Mouse (Mus musculus): ENCODE results near the gene Gnaq. TPM values are rescaled to one million over a fixed set of nuclear protein-coding genes. Genes with fewer than 3 reads are reported as not detected.
"Not testable (repeated sequence)": the region's sequence is repeated elsewhere in the genome, so short reads cannot be mapped to it uniquely, and the experiment has no call there.

Gene Gnaq
- polyA plus RNA-seq, 1 experiment from 2014 or later: 109 TPM

GRCm38 (mm10) chr19:16150328-16150727, 17.7 kb downstream of the Gnaq start:
- ATAC-seq (replicated peaks): 0 out of 2 replicates have a peak, but pooled peaks have one; percentile 37
- H3K27me3 ChIP-seq (replicated peaks): no peaks in the 10 kb centered on the region
- H3K4me3 ChIP-seq: no peak overlapping the region
- 79% methylated on average over 7 of the region's 7 CpGs for WGBS
- peaks cover 7% of the 10 kb centered on the region; the same call in 1 of the 2 replicates for H3K4me1 ChIP-seq
- H3K36me3 ChIP-seq (replicated peaks): no peaks in the 10 kb centered on the region
- H3K27ac ChIP-seq: no peak overlapping the region
- no peaks in the 10 kb centered on the region for H3K9me3 ChIP-seq
- no peak overlapping the region for H3K9ac ChIP-seq
- no peak overlapping the region for H3K4me2 ChIP-seq

- no peaks in the 10 kb centered on the region for H3K27me3 ChIP-seq (replicated peaks)
- H3K36me3 ChIP-seq (replicated peaks): no peaks in the 10 kb centered on the region
- no peak overlapping the region for H3K27ac ChIP-seq
- WGBS: 96% methylated on average over 3 of the region's 3 CpGs
- H3K4me1 ChIP-seq: peaks cover 7% of the 10 kb centered on the region
- ATAC-seq (replicated peaks): no peak
- no peak overlapping the region for H3K4me2 ChIP-seq
- H3K9me3 ChIP-seq: no peaks in the 10 kb centered on the region
- H3K4me3 ChIP-seq: no peak overlapping the region
- H3K9ac ChIP-seq: no peak overlapping the region
Measured at GRCm38 (mm10) chr19:16153851-16154250, 21.2 kb downstream of the Gnaq start.

- H3K36me3 ChIP-seq (replicated peaks): no peaks in the 10 kb centered on the region
- no peaks in the 10 kb centered on the region for H3K27me3 ChIP-seq (replicated peaks)
- H3K9me3 ChIP-seq: no peaks in the 10 kb centered on the region
- H3K4me3 ChIP-seq: no peak overlapping the region
- peaks cover 12% of the 10 kb centered on the region for H3K4me1 ChIP-seq
- no peak overlapping the region for H3K27ac ChIP-seq
- no peak overlapping the region for H3K9ac ChIP-seq
- no peak overlapping the region for H3K4me2 ChIP-seq
- ATAC-seq (replicated peaks): no peak
Measured at GRCm38 (mm10) chr19:16154480-16154879, 21.8 kb downstream of the Gnaq start.

GRCm38 (mm10) chr19:16157120-16157519, 24.5 kb downstream of the Gnaq start:
- Histone ChIP-seq H3K9me3 (no peaks in the 10 kb centered on the region), H3K27ac (no peak overlapping the region), H3K36me3 (replicated peaks) (no peaks in the 10 kb centered on the region), H3K4me2 (no peak overlapping the region), H3K4me3 (no peak overlapping the region), H3K27me3 (replicated peaks) (no peaks in the 10 kb centered on the region), H3K4me1 (peaks cover 19% of the 10 kb centered on the region), H3K9ac (no peak overlapping the region)
- WGBS: 97% methylated on average over 7 of the region's 7 CpGs
- no peak for ATAC-seq (replicated peaks)

GRCm38 (mm10) chr19:16160759-16161158, 28.1 kb downstream of the Gnaq start:
- Histone ChIP-seq H3K27me3 (replicated peaks) (no peaks in the 10 kb centered on the region), H3K4me2 (no peak overlapping the region), H3K9me3 (no peaks in the 10 kb centered on the region), H3K36me3 (replicated peaks) (no peaks in the 10 kb centered on the region), H3K9ac (no peak overlapping the region), H3K4me1 (peaks cover 19% of the 10 kb centered on the region), H3K27ac (no peak overlapping the region), H3K4me3 (no peak overlapping the region)
- WGBS: 53% methylated on average over 2 of the region's 2 CpGs
- peak; percentile 43; the same call in 1 of the 2 replicates for ATAC-seq (replicated peaks)

GRCm38 (mm10) chr19:16161222-16161621, 28.6 kb downstream of the Gnaq start:
- no peaks in the 10 kb centered on the region for H3K27me3 ChIP-seq (replicated peaks)
- no peaks in the 10 kb centered on the region for H3K36me3 ChIP-seq (replicated peaks)
- WGBS: 60% methylated on average over 2 of the region's 2 CpGs
- H3K9ac ChIP-seq: no peak overlapping the region
- peaks cover 19% of the 10 kb centered on the region for H3K4me1 ChIP-seq
- ATAC-seq (replicated peaks): peak; percentile 41; the same call in 1 of the 2 replicates
- no peaks in the 10 kb centered on the region for H3K9me3 ChIP-seq
- no peak overlapping the region for H3K27ac ChIP-seq
- no peak overlapping the region for H3K4me3 ChIP-seq
- H3K4me2 ChIP-seq: no peak overlapping the region

- not testable (repeated sequence) for H3K4me3 ChIP-seq; H3K4me2 ChIP-seq; ATAC-seq (replicated peaks); H3K9me3 ChIP-seq; H3K27ac ChIP-seq; H3K36me3 ChIP-seq (replicated peaks); H3K27me3 ChIP-seq (replicated peaks); H3K9ac ChIP-seq
- peaks cover 36% of the 10 kb centered on the region for H3K4me1 ChIP-seq
- 94% methylated on average over 13 of the region's 13 CpGs for WGBS
Measured at GRCm38 (mm10) chr19:16164396-16164795, 31.8 kb downstream of the Gnaq start.

GRCm38 (mm10) chr19:16167185-16167584, 34.6 kb downstream of the Gnaq start:
- H3K27ac ChIP-seq: 0 out of 2 replicates have a peak overlapping the region, but pooled peaks have one; percentile 9
- no peak for ATAC-seq (replicated peaks)
- H3K4me2 ChIP-seq: no peak overlapping the region
- 81% methylated on average over 4 of the region's 4 CpGs for WGBS
- H3K9ac ChIP-seq: no peak overlapping the region
- no peaks in the 10 kb centered on the region for H3K36me3 ChIP-seq (replicated peaks)
- no peak overlapping the region for H3K4me3 ChIP-seq
- H3K4me1 ChIP-seq: peaks cover 34% of the 10 kb centered on the region
- no peaks in the 10 kb centered on the region for H3K27me3 ChIP-seq (replicated peaks)
- no peaks in the 10 kb centered on the region for H3K9me3 ChIP-seq

- H3K9ac ChIP-seq: no peak overlapping the region
- H3K4me2 ChIP-seq: no peak overlapping the region
- no peaks in the 10 kb centered on the region for H3K27me3 ChIP-seq (replicated peaks)
- H3K4me1 ChIP-seq: peaks cover 38% of the 10 kb centered on the region
- peak overlapping the region; percentile 68 for H3K27ac ChIP-seq
- WGBS: 32% methylated on average over 4 of the region's 4 CpGs
- H3K36me3 ChIP-seq (replicated peaks): no peaks in the 10 kb centered on the region
- ATAC-seq (replicated peaks): no peak
- H3K4me3 ChIP-seq: no peak overlapping the region
- H3K9me3 ChIP-seq: no peaks in the 10 kb centered on the region
Measured at GRCm38 (mm10) chr19:16168192-16168591, 35.6 kb downstream of the Gnaq start.

GRCm38 (mm10) chr19:16168653-16169198, 36.1 kb downstream of the Gnaq start:
- peak overlapping the region; percentile 68 for H3K27ac ChIP-seq
- H3K4me1 ChIP-seq: peaks cover 42% of the 10 kb centered on the region
- no peaks in the 10 kb centered on the region for H3K27me3 ChIP-seq (replicated peaks)
- peak; percentile 26; the same call in 1 of the 2 replicates for ATAC-seq (replicated peaks)
- H3K4me2 ChIP-seq: no peak overlapping the region
- H3K9me3 ChIP-seq: no peaks in the 10 kb centered on the region
- no peak overlapping the region for H3K9ac ChIP-seq
- 17% methylated on average over 4 of the region's 4 CpGs for WGBS
- H3K36me3 ChIP-seq (replicated peaks): no peaks in the 10 kb centered on the region
- no peak overlapping the region for H3K4me3 ChIP-seq

- WGBS: 83% methylated on average over 3 of the region's 3 CpGs
- Histone ChIP-seq H3K4me1 (peaks cover 47% of the 10 kb centered on the region), H3K36me3 (replicated peaks) (no peaks in the 10 kb centered on the region), H3K27me3 (replicated peaks) (no peaks in the 10 kb centered on the region), H3K4me2 (no peak overlapping the region), H3K4me3 (no peak overlapping the region), H3K9me3 (no peaks in the 10 kb centered on the region), H3K9ac (no peak overlapping the region), H3K27ac (no peak overlapping the region)
- no peak for ATAC-seq (replicated peaks)
Measured at GRCm38 (mm10) chr19:16170724-16171123, 38.1 kb downstream of the Gnaq start.

GRCm38 (mm10) chr19:16173721-16174120, 41.1 kb downstream of the Gnaq start:
- no peaks in the 10 kb centered on the region for H3K27me3 ChIP-seq (replicated peaks)
- no peak overlapping the region for H3K27ac ChIP-seq
- no peaks in the 10 kb centered on the region for H3K36me3 ChIP-seq (replicated peaks)
- no peak overlapping the region for H3K4me2 ChIP-seq
- H3K9me3 ChIP-seq: no peaks in the 10 kb centered on the region
- no peak overlapping the region for H3K4me3 ChIP-seq
- ATAC-seq (replicated peaks): no peak
- 34% methylated on average over 9 of the region's 9 CpGs for WGBS
- peaks cover 47% of the 10 kb centered on the region for H3K4me1 ChIP-seq
- H3K9ac ChIP-seq: no peak overlapping the region

- H3K4me1 ChIP-seq: peaks cover 44% of the 10 kb centered on the region
- H3K36me3 ChIP-seq (replicated peaks): no peaks in the 10 kb centered on the region
- H3K27me3 ChIP-seq (replicated peaks): no peaks in the 10 kb centered on the region
- no peak overlapping the region for H3K9ac ChIP-seq
- H3K4me3 ChIP-seq: no peak overlapping the region
- H3K9me3 ChIP-seq: no peaks in the 10 kb centered on the region
- no peak overlapping the region for H3K4me2 ChIP-seq
- no peak overlapping the region for H3K27ac ChIP-seq
- ATAC-seq (replicated peaks): no peak
- WGBS: 55% methylated on average over 5 of the region's 5 CpGs
Measured at GRCm38 (mm10) chr19:16176426-16176825, 43.8 kb downstream of the Gnaq start.

All from midbrain, embryonic 15.5 days (tissue).